Mouse (Mus musculus) gastrocnemius, postnatal 10 days (tissue): ENCODE results near the gene Dclre1b. TPM values are rescaled to one million over a fixed set of nuclear protein-coding genes. Genes with fewer than 3 reads are reported as not detected.

ENCODE experiments used
- DNase-seq: peaks from one replicate; pipeline ENCODE4 v3.0.0; 2021; ENCODE audit warnings: mixed read lengths
- total RNA-seq, 2 experiments: library from RNA; stranded (reverse); gene quantifications; 2 replicates each; pipeline ENCODE4 v1.2.3; 2021

Dclre1b gene
- total RNA-seq, 2 experiments from 2014 or later: 5.6 to 6.5 TPM

DNA sequence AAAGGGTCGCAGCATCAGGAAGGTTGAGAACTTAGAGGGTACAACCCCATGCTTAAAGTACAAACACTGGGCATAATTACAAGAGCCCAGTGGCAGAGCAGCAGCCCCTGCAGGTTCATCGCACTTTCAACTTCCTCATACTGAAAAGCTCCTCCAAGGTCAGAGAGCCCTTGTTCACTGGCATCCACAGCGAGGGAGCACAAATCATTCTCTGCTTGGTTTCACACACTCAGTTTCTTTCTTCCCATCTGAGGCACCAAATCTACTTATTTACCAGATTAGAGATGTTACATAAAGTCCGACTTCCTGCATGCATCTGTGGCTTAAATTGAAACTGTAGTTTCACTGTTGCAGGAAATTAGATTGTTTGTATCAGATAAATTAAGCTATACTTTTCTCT lies 36.4 kb downstream of the Dclre1b start:
- no peak for DNase-seq

DNA sequence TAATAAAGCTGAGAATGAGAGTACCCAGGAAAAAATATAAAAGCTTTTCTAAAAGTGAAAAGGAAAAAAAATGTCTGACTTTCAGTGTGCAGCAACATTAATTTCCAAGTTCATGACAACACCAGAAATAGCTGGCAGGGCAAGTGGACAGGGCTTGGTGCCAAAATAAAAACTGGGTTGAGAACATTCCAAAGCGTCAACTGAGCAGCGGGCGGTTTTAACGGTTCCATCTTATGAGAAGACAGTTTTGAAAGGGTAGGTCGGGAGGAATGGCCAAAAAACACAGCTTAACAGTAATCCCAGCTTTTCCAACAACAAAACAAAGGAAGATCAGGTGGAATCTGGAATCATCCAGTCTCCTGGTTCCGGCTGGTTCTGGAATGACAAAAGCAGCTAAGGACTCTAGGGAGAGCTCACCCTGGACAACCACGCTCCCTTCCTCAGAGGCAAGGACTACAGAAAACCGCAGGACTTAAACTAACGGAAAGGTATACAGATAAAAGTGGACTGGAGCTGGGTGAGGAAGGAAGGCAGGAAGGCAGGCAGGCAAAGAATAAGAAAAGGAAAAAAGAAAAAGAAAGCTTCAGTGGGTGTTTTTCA lies 37.6 kb downstream of the Dclre1b start:
- DNase-seq: peak; percentile 55

DNA sequence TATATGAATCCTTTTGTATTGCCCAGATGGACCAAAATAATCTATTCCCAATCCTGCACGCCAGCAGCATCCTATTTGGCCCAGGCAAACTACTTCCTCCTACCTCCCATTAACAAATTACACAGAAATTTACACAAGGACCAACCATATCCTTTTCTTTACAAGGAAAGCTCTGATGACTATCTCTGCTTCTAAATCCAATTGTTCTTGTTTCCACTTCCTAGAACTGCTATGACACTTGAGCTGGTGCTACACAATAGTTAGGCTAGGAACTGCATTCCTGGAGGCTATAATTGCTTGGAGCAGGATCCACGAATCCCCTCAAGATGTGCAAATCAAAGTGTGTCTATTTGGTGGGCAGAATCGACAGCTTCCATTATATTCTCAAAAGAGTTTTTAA lies 42.5 kb downstream of the Dclre1b start:
- DNase-seq: no peak

DNA sequence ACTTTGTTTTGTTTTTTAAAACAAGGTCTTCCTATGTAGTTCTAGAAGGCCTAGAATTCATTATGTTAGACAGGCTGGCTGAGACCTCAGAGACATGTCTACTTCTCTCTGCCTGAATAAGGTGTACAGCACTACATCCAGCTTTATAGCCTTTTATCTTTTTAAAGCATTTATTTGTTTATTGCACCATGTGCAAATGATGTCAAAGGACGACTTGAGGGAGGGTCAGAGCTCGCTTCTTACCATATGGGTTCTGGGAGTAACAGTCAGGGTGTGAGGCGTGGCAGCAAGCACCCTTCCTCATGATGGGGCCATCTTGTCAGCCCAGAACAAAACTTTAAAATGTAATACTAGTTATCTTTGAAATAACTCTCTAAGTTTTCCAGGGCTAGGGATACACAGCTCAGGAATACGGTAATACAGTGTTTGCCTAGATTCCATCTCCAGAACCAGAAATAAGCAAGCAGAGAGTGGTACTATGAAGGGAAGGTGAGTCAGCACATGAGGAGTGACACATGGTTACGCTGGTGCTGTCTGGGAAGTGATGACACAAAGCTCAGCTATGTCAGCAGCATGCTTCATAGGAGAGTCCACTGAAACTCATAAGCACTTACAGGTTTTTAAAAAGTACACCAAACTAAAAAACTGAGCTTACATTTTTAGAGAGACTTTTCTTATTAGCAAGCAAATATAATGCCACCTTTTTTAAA lies 49.8 kb downstream of the Dclre1b start:
- no peak for DNase-seq

DNA sequence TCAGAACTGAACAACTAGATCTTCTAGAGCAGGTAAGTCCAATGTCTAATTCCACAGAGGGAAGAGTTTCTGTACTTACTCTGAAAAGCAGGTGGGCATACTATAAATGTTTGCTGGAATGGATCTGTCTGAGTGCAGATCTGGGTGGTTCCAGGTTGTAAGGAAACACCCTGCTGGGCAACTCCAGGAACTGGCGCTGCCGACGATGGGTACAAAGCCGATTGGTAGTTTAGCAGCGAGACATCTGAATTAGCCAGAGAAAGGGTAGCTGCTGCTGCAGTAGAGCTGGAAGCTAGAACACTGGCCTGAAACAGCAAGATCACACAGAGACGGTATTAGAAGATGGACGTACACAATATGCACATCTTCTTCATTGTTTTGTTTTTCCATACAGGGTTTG lies 50.8 kb downstream of the Dclre1b start:
- no peak for DNase-seq

DNA sequence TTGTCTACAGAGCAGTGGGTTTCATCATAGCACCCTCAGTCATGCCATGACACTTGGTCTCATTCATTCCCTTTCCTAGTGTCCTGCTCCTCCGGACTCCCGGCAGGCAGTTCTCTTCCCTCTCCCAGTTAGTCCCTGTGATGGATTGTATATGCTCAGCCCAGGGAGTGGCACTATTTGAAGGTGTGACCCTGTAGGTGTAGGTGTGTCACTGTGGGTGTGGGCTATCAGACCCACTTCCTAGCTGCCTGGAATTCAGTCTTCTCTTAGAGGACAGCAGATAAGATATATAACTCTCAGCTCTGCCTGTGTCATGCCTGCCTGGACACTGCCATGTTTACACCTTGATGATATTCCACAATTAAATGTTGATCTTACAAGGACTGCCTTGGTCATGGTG lies 52.3 kb downstream of the Dclre1b start:
- DNase-seq: no peak

DNA sequence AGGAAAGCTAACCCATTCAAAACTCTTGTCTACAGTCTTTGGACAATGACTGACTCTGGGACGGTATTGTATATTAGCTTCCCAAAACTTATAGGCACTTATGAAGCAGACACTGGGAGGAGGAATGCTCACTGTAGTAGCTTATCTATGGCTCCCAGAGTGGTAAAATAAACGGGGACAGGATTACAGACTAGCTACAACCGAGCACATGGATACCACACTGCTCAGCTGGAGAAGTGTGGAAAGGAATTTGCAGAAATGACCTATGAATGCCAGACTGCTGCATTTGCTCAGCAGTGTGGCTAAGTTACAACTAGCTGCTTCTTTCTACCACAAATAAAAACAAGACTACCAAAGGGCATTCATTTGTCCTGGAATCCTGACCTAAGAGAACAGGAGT lies 53.9 kb downstream of the Dclre1b start:
- DNase-seq: no peak

DNA sequence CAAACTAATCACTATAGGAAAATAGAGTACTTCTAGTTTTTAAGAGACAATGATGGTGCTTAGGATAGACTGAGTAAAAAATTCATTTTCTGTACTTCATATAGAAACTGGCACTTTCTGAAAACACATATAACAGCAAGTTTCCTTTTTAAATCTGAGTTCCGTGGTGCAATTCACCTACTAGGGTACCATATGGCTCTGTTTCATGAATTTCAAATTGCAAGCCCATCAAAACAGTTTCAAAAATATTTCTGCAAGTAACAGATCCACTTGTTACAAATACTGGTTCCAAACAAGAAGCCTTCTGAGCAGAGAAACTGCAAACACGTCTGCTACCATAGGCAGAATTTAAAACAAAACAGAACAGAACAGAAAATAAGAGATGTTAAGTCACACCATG lies 57.7 kb downstream of the Dclre1b start:
- no peak for DNase-seq

Other genes starting within 250 kb of the Dclre1b start
- gene Syt6, start 234.2 kb downstream of the Dclre1b start, total RNA-seq: under 1 TPM in 1 of 2 experiments, not detected in 1; 0.36 TPM
- gene Atg4a-ps, start 163.4 kb downstream of the Dclre1b start, total RNA-seq: 1 to 10 TPM in 1 of 2 experiments, under 1 TPM in 1; 0.14 to 5.3 TPM
- 10 to 100 TPM in 1 of 2 experiments, 1 to 10 TPM in 1; 10.0 to 15.0 TPM for gene Olfml3, start 71.4 kb downstream of the Dclre1b start, total RNA-seq
- not detected for gene Gm10964, start 70.1 kb downstream of the Dclre1b start, total RNA-seq
- 10 to 100 TPM; 52.1 to 59.8 TPM for gene Hipk1, start 17.9 kb downstream of the Dclre1b start, total RNA-seq
- 10 to 100 TPM in 1 of 2 experiments, 1 to 10 TPM in 1; 9.8 to 13.5 TPM for gene Ap4b1, start 76 bp upstream of the Dclre1b start, total RNA-seq
- not detected for gene Gm43064, start 129 bp upstream of the Dclre1b start, total RNA-seq
- gene Bcl2l15, start 23.2 kb upstream of the Dclre1b start, total RNA-seq: under 1 TPM; 0.49 to 0.70 TPM
- under 1 TPM; 0.26 to 0.81 TPM for gene Ptpn22, start 50.4 kb upstream of the Dclre1b start, total RNA-seq
- gene Rsbn1, start 104.7 kb upstream of the Dclre1b start, total RNA-seq: 1 to 10 TPM; 8.0 to 9.8 TPM
- 10 to 100 TPM in 1 of 2 experiments, 1 to 10 TPM in 1; 8.1 to 10.4 TPM for gene Phtf1, start 158.7 kb upstream of the Dclre1b start, total RNA-seq